Mouse (Mus musculus) lung, embryonic 16.5 days (tissue): ENCODE measurements at regions not wholly inside any gene's neighbourhood (a gene's known extent, or its start where the extent isn't known, plus 50 kb on each side); places are given as distances from the start of the nearest gene placed in this dataset.

Source experiments
- ATAC-seq: fragments of 200-750 bp; cut with Nextera tagmentation; 2 replicates; pipeline ENCODE4 v1.8.0; 2017; ENCODE audit warnings: low read depth, mild to moderate bottlenecking, moderate library complexity
- H3K27ac ChIP-seq: fragments of 300-500 bp; sonication (generic); 2 replicates; pipeline ENCODE4 v1.5.1; 2014; ENCODE audit warnings: mild to moderate bottlenecking, control low read depth, low read length
- H3K27me3 ChIP-seq: fragments of 300-500 bp; sonication (generic); 2 replicates; pipeline ENCODE4 v1.6.1; 2014; ENCODE audit warnings: low read depth, low read length, mixed read lengths; ENCODE audit not compliant: control insufficient read depth, insufficient read depth
- H3K36me3 ChIP-seq: fragments of 300-500 bp; sonication (generic); 2 replicates; pipeline ENCODE4 v1.6.1; 2014; ENCODE audit warnings: low read length; ENCODE audit not compliant: control insufficient read depth, insufficient read depth
- H3K4me1 ChIP-seq: fragments of 300-500 bp; sonication (generic); replicated peaks from 2 replicates; pipeline ENCODE4 v1.6.1; 2014; ENCODE audit warnings: low read length, mixed read lengths; ENCODE audit not compliant: control insufficient read depth, insufficient read depth
- H3K4me2 ChIP-seq: fragments of 300-500 bp; sonication (generic); 2 replicates; pipeline ENCODE4 v1.6.1; 2014; ENCODE audit warnings: low read depth, low read length, control low read depth
- H3K4me3 ChIP-seq: fragments of 300-500 bp; sonication (generic); 2 replicates; pipeline ENCODE4 v1.5.1; 2014; ENCODE audit warnings: mild to moderate bottlenecking, low read length, control low read depth
- H3K9ac ChIP-seq: fragments of 300-500 bp; sonication (generic); 2 replicates; pipeline ENCODE4 v1.6.1; 2014; ENCODE audit warnings: low read length, control low read depth
- H3K9me3 ChIP-seq: fragments of 300-500 bp; sonication (generic); 2 replicates; pipeline ENCODE4 v1.6.1; 2016; ENCODE audit warnings: low read length; ENCODE audit not compliant: control insufficient read depth
- WGBS: fragments of 180-500 bp; shearing (Covaris S2); extraction: QIAGEN DNeasy Blood & Tissue Kit; methylation state at CpG from one replicate; pipeline ENCODE4 v1.1.7; 2014; 5-methylcytosine and 5-hydroxymethylcytosine counted together

DNA sequence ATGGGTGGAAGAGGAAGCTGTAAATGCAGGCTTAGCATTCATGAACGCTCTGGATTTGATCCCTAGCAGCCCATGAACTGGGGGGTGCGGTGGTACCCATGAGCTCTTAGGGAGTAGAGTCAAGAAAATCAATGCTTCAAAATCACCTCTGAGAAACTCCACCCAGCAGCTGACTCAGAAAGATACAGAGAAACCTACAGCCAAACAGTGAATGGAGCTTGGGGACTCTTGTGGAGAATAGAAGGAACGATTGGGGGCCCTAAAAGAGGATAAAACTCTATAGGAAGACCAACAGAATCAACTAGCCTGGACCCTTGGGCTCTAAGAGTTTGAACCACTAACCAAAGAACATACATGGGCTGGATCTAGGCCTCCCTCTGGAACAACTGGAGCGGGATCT is 177.6 kb downstream of the Ube2e3 start:
- H3K4me2 ChIP-seq, result no peak overlapping the region
- H3K27ac ChIP-seq, result no peak overlapping the region
- H3K9ac ChIP-seq, result no peak overlapping the region
- WGBS, result 71% methylated on average over 4 of the region's 4 CpGs
- no peaks in the 10 kb centered on the region for H3K4me1 ChIP-seq
- no peaks in the 10 kb centered on the region for H3K36me3 ChIP-seq
- no peaks in the 10 kb centered on the region for H3K9me3 ChIP-seq
- H3K4me3 ChIP-seq, result no peak overlapping the region
- H3K27me3 ChIP-seq, result no peaks in the 10 kb centered on the region
- no peak for ATAC-seq

DNA sequence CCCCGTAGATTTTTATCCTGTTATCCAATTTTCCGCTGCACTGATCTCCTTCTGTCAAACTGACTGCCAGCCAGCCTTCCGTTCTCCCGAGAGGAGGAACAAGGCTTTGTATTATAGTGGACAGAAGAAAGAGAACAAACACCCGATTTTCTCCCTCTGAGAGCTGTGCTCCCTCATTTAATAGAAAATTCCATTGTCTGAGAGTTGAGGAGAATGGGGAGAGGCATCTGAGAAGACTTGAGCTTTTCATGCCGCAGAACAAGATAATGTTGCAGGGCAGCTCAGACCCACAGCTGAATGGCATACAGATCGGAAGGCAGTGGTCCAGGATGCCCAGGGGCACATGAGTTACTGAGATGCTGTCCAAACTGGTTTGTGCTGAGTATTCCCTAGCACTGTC is 180.1 kb downstream of the Ube2e3 start:
- 59% methylated on average over 7 of the region's 7 CpGs for WGBS
- no peak for ATAC-seq
- no peak overlapping the region for H3K4me3 ChIP-seq
- H3K27ac ChIP-seq, result no peak overlapping the region
- H3K36me3 ChIP-seq, result no peaks in the 10 kb centered on the region
- H3K27me3 ChIP-seq, result no peaks in the 10 kb centered on the region
- no peaks in the 10 kb centered on the region for H3K9me3 ChIP-seq
- no peak overlapping the region for H3K9ac ChIP-seq
- no peak overlapping the region for H3K4me2 ChIP-seq
- peaks cover 5% of the 10 kb centered on the region for H3K4me1 ChIP-seq

DNA sequence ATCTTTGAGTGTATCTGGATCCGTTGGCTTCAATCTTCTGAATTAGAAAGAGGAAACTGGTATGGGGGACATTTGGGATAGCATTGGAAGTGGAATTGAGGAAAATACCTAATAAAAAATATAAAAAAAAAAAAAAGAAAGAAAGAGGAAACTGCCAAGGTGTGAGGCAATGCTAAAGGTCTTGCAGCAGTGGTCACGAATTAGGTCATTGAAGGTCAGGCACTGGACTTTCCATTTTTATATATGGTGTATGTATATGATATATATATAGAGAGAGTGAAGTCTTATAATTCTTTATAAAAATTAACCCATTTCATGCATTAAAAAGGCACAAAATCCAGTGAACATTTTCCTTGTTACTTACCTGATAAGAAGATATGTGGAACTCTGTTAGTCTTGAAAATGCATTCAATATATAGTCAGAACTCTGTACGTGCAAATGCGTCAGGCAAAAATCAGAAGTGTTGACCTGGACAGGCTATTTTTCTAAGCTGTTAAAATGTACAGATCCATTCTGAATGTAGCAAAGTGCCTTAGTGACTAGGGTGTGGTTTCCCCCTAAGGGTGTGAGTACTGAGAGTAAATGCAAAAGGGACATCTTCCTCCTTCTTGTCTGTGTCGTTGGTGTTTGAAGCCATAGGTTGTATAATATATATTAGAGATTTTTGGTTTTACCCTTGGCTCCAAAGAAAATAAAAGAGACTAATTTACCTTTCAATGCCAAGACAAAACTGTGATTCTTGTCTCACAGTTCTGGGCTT is 181.0 kb downstream of the Ube2e3 start:
- no peak overlapping the region for H3K27ac ChIP-seq
- no peak for ATAC-seq
- H3K27me3 ChIP-seq, result no peaks in the 10 kb centered on the region
- WGBS, result 83% methylated on average over 5 of the region's 5 CpGs
- no peak overlapping the region for H3K9ac ChIP-seq
- H3K9me3 ChIP-seq, result no peaks in the 10 kb centered on the region
- H3K4me1 ChIP-seq, result peaks cover 5% of the 10 kb centered on the region
- H3K36me3 ChIP-seq, result no peaks in the 10 kb centered on the region
- no peak overlapping the region for H3K4me3 ChIP-seq
- no peak overlapping the region for H3K4me2 ChIP-seq

DNA sequence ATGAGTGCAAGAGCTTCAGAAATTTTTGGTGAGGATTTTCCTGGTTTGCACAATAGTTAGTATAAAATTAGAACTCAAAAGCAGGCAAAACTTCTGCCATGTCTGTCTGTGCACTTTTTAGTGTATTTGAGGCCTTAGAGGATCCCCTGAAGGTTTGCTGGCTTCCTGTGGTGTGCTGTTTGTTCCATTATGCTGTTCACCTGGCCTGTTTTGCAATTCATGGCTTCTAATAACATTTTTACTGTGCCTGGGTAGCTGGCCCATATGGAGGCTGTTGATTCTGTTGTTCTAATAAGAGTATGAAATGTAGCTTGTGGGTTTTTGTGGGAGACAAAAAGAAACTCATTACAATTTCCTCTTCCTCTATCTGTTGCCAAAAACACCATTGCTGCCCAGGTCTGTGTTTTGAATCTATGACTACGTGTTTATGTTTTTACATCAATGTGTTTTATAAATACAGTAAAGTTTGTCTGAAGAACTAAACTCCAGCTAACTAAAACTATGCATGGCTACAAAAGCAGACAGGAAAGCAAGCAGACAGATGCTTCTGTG is 182.6 kb downstream of the Ube2e3 start:
- H3K9me3 ChIP-seq, result no peaks in the 10 kb centered on the region
- H3K4me2 ChIP-seq, result no peak overlapping the region
- no peak for ATAC-seq
- no peak overlapping the region for H3K4me3 ChIP-seq
- 51% methylated on average over 1 of the region's 1 CpGs for WGBS
- H3K27ac ChIP-seq, result no peak overlapping the region
- no peaks in the 10 kb centered on the region for H3K36me3 ChIP-seq
- H3K4me1 ChIP-seq, result peaks cover 5% of the 10 kb centered on the region
- H3K27me3 ChIP-seq, result no peaks in the 10 kb centered on the region
- no peak overlapping the region for H3K9ac ChIP-seq

DNA sequence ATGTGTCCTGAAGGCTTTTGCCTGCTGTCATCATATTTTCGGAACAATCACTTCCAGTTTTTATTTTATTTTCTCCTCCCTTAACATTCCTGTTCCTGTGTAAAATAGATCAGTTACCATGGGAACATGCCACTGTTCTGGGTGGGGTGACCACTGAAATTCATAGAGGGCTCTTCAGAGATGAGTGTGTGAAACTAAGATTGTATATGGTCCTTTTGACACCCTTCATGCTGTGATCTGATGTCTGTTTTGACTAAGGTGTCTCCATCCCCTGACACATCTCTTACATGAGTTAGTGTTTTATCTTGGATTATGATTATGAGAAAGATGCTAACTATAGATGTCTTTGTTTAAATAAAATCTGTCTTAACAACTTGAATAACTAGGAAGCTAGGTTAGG is 184.3 kb downstream of the Ube2e3 start:
- no peak overlapping the region for H3K27ac ChIP-seq
- ATAC-seq, result no peak
- H3K27me3 ChIP-seq, result no peaks in the 10 kb centered on the region
- WGBS, result 70% methylated on average over 1 of the region's 1 CpGs
- no peak overlapping the region for H3K9ac ChIP-seq
- no peaks in the 10 kb centered on the region for H3K9me3 ChIP-seq
- no peak overlapping the region for H3K4me2 ChIP-seq
- peaks cover 5% of the 10 kb centered on the region for H3K4me1 ChIP-seq
- H3K36me3 ChIP-seq, result no peaks in the 10 kb centered on the region
- H3K4me3 ChIP-seq, result no peak overlapping the region

DNA sequence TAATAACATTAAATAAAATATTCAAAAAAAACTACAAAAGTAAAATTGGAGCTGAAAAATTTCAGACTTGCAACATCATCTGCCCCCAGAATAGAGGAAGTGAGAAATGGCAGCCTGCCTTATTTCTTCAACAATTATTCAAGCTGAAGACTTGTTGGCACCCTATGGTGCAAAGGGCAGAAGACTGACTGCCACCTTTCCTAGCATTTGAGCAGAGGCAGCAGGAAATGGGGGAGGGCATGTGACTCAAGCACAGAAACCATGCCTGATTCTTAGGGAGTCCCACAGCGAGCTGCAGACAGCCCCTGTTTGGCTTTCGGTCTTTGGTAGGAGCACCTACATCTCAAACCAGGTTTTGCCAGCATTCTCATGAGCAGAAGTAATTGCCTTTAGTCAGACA is 188.2 kb downstream of the Ube2e3 start:
- no peak for ATAC-seq
- 70% methylated on average over 2 of the region's 2 CpGs for WGBS

DNA sequence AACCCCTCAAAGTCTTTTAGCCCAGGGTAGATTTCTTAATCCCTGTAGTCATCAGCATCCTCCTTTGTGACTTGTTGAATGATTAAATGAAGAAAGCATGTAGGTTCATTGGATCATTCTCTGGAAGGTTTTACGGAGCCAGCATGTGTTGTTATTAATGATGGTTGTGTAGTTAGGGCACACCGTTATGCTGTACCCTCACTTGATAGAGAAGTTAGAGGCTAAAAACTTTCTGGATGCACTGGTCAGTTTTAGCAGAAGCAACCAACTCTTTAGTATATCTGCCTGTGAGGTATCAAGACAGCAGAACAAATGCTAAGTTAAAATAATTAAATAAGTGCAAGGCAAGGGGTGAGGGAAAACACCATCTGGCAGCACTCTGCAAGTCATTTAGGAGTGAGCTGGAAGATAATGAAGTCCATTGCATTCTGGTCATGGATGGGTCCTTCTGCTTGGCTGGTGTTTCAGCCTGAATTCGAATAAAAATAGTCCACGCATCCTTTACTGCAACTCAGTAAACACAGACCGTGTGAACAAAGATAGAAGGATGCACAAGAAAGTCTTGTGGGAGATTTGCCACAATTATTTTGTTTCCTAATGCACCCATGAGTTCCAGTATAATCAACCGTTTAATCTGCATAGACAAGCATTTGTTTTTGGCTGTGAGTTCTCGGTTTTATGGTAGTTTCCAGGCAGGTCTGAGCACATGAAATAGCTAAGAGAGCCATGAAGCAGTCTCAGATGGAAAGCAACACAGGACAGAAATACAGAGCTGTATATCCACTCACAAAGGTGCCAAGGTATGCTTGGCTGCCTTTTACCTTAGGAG is 191.4 kb downstream of the Ube2e3 start:
- no peak overlapping the region for H3K9ac ChIP-seq
- H3K27ac ChIP-seq, result no peak overlapping the region
- no peak overlapping the region for H3K4me2 ChIP-seq
- WGBS, result 87% methylated on average over 7 of the region's 7 CpGs
- H3K36me3 ChIP-seq, result no peaks in the 10 kb centered on the region
- H3K27me3 ChIP-seq, result no peaks in the 10 kb centered on the region
- peaks cover 2% of the 10 kb centered on the region; the same call in 1 of the 2 replicates for H3K4me1 ChIP-seq
- H3K4me3 ChIP-seq, result no peak overlapping the region
- ATAC-seq, result no peak
- H3K9me3 ChIP-seq, result no peaks in the 10 kb centered on the region

More for the DNA sequence above, 188.2 kb downstream of the Ube2e3 start:
- H3K9ac ChIP-seq, result no peak overlapping the region
- H3K4me2 ChIP-seq, result no peak overlapping the region
- H3K4me3 ChIP-seq, result no peak overlapping the region
- no peaks in the 10 kb centered on the region for H3K36me3 ChIP-seq
- H3K9me3 ChIP-seq, result no peaks in the 10 kb centered on the region
- no peaks in the 10 kb centered on the region for H3K27me3 ChIP-seq
- no peak overlapping the region for H3K27ac ChIP-seq
- peaks cover 2% of the 10 kb centered on the region for H3K4me1 ChIP-seq

DNA sequence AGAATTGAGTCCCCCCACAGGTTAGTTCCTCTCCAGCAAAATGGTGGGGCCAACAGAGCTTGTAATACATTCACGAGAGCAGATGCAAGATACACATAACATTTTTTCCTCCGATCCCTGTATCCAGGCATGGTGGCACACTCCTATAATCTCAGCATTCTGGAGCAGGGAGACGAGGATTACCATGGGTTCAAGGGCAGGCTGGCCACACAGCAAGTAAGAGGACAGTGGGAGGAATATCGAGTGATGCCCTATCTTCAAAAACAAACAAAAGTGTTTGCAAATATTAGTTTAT is 192.0 kb downstream of the Ube2e3 start:
- H3K4me1 ChIP-seq, result peaks cover 2% of the 10 kb centered on the region; the same call in 1 of the 2 replicates
- no peaks in the 10 kb centered on the region for H3K9me3 ChIP-seq
- H3K9ac ChIP-seq, result no peak overlapping the region
- WGBS, result 79% methylated on average over 4 of the region's 4 CpGs
- H3K4me2 ChIP-seq, result no peak overlapping the region
- no peaks in the 10 kb centered on the region for H3K27me3 ChIP-seq
- no peaks in the 10 kb centered on the region for H3K36me3 ChIP-seq
- no peak overlapping the region for H3K4me3 ChIP-seq
- no peak overlapping the region for H3K27ac ChIP-seq
- no peak for ATAC-seq

DNA sequence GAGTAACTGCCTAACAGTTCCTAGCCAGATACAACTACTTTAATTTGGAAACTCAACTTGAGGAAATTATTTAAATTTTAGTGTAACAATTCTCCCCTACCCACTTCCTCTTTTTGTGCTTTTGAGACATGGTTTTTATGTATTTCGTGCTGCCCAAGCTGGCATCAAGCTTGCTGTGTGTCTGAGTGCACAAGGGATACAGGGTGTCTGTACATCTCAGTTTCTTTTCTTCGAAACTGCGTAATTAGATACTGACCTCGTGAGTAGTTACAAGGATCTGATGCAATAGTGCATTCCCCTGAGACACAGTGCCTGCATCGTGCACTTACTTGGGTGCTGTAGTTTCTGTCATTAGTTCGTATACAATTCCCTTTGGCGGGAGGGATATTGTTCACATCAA is 192.4 kb downstream of the Ube2e3 start:
- H3K4me3 ChIP-seq, result no peak overlapping the region
- no peak for ATAC-seq
- no peaks in the 10 kb centered on the region for H3K9me3 ChIP-seq
- no peaks in the 10 kb centered on the region for H3K27me3 ChIP-seq
- H3K4me2 ChIP-seq, result no peak overlapping the region
- no peaks in the 10 kb centered on the region for H3K36me3 ChIP-seq
- H3K9ac ChIP-seq, result no peak overlapping the region
- WGBS, result 80% methylated on average over 7 of the region's 7 CpGs
- H3K27ac ChIP-seq, result no peak overlapping the region
- H3K4me1 ChIP-seq, result peaks cover 2% of the 10 kb centered on the region; the same call in 1 of the 2 replicates
